Mouse (Mus musculus) layer of hippocampus, adult 11-12 months (tissue): Measurements from ENCODE around the gene Trhr2.

ENCODE experiments used
- DNase-seq: peaks from one replicate; pipeline ENCODE4 v3.0.0; 2022; ENCODE audit warnings: low spot score

The Trhr2 gene

GRCm38 (mm10) chr8:122360696-122361416 is at the start of gene Trhr2:
Trhr2 (minus strand) TSS chr8:122360746.
- no peak for DNase-seq

DNA sequence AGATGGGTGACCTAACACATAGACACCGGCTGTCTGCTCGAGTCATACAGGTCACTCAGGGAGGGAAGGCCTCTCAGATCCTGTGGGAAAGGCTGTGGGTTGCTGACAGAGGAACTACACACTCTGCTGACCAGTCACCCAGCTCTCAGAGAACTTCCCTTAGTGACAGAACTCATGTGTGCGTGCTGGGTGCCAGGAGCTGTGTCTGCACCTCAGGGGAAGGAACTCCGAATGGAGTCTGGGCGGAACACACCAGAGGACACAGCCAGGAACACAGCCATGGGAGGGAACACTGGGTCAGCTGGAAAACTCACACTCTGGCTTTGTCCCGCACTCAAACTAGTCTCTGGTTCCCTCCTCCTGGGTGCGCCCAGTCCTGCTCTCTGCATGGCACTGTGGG is 47.1 kb upstream of the Trhr2 start:
- no peak for DNase-seq

- DNase-seq, result no peak
These were observed 44.7 kb upstream of the Trhr2 start for GRCm38 (mm10) chr8:122405146-122405805.

DNA sequence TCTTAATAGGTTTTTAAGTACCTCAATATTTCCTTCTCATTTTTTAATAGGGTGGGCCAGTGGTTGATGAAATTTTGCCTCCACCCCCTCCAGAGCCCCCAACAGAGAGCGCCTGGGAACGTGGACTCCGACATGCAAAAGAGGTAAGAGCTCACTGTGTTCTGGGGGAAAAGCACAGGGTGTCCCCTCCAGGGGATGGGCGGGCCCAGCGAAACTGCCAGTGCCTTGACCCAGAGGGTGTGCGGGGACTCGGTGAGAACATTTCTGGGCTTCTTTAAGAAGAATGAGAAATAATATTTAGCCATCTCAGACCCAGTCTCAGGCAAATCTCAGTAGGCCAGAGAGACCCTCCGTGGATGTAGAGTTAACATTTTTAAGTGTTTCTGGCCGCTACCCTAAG is 37.6 kb upstream of the Trhr2 start:
- DNase-seq, result no peak

- DNase-seq, result no peak
These were observed 34.7 kb upstream of the Trhr2 start for GRCm38 (mm10) chr8:122395291-122395690.

DNA sequence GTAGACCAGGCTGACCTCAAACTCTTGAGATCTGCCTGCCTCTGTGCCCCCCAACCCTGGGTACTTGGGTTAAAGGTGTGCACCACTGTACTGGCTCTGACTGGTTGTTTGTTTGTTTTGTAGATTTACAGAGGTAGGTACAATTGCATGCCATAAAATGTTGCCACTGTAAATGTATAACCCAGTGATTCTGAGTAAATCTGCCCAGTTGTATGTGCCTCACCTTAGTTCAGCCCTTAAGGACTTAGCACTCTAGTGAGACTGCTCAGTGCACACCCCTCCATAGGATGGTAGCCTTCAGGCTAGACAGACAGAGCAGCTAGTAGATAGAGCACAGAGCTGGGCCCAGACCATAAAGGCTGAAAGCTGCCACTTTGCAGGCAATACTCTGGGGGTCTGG is 33.2 kb upstream of the Trhr2 start:
- no peak for DNase-seq

DNA sequence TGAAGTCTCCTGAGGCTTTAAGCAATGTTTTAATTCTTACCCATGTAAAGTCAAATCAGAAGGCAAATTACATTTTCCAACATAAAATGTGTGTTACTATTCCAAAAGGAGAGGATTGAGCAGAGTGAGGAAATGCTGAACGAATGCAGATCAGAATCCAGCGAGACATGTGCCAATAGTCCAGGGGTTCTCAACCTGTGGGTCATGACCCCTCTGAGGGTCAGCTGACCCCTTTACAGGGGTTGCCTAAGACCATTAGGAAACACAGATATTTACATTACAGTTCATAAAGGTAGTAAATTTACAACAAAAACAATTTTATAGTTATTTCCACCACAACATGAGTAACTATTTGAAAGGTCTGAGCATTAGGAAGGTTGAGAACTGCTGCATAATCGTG is 30.2 kb upstream of the Trhr2 start:
- no peak for DNase-seq

DNA sequence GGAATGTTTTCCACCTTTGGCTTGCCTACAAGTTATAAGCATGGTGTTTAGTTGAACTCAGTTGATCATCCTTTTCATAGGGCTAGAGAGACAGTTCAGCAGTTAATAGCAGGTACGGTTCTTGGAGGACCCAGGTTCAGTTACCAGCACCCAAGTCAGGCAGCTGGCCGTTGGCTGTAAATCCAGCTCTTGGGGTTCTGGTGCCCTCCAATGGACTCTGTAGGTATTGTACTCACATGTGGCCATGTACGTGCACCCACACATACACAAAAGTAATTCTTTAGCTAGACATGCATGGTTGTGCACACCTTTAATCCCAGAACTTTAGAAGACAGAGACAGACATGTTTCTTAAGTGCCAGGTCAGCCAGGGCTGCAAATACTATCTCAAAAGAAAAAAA is 28.8 kb upstream of the Trhr2 start:
- DNase-seq, result no peak

DNA sequence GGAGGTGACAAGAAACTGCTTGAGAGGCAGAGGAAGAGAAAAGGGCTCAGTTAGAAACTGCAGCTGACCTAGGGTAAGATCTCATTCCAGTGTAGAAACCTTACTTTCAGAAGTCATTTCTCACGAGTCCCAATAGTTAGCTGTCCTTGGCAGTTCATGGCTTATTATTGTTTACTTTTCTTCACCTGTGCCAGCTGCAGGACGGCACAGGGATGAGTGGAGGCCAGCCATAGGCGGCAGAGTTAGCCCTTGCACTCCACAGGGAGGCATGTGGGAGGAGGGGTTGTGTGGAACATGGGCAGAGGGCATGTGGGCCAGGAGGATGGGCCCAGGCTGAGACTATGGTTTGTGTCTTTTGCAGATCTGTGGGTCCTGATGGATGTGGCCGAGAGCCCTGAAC is 22.5 kb upstream of the Trhr2 start:
- no peak for DNase-seq

DNA sequence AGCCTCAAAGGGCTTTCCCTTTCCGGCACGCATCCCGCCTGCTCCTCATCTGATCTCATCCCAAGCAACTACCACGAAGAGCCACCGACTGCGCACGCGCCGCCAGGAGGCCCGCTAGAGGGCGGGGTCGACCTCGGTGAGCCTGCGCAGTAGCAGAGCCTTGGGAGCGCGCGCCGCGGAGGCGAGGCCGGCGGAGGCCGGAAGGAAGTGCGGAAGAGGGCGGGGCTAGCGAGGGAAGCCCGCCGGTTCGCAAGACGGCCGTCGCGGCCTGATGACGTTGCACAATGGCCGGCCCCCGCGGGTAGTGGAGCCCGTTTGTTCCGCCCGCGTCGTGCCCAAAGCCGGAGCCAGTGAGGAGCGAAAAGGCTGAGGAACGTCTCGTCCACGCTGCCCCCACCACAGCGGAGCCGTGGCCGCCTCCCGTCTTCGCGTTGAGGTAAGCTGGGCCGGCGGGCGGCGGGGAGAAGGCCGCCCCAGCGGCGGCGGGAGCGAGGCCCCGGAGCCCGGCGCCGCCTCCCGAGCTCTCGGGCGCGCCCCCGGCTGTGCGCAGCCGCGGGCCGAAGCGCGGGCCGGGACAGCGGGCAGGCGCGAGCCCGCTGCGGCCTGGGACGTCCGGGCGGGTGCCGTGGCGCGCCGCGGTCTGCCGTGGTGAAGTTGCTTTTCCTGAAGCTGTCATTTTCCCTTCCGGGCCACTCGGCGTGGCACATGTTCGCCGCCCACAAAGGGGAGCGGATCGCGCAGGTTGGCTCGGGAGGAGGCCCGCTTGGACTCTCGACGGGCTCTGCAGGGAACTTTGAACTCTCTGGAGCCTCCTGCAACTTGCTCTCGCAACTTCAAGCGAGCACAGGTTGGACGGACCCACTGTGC is 16.1 kb upstream of the Trhr2 start, which contains the start of gene Zc3h18:
Gene Zc3h18, plus strand, starts transcription at position 245 of the 867 bp plus-strand sequence.
- DNase-seq, result peak; percentile 99

GRCm38 (mm10) chr8:122375751-122376364 is 15.3 kb upstream of the Trhr2 start:
- no peak for DNase-seq

DNA sequence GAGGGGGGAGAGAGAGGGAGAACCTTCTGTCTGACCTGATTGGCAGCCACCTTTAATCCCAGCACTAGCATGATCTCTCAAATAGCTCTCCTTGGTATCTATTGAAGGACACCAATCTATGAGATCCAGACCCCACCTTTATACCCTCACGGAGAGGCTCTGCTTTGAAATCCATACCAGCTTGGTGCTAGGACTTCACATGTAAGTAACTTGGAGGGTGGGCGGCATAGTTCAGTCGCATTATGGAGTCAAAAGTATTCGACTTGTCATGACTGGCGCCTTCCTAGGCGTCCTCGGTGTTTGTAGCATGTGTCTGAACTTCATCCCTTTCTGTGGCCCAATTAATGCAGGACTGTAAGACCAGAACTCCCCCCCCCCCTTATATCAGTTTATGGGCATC is 14.8 kb upstream of the Trhr2 start:
- DNase-seq, result no peak

DNA sequence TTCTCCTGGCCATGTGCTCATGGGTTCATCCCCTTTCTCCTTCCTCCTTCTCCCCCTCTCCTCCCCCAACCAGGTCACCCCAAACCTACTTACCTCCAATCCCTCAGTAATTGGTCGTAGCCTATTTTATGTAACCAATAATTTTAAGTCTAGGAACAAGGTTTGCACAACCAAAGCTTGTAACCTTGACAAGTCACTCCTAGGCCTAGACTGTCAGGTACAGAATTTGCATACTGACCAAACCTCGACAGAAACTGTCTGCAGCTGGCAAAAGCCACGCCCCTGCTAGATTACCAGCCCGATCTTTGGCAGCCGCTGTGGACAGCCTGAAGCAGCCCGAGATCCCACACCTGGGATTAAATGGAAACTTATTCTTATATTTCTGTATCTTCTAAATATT is 11.2 kb upstream of the Trhr2 start:
- DNase-seq, result no peak

- DNase-seq, result peak; percentile 56
These were observed 9.1 kb upstream of the Trhr2 start for GRCm38 (mm10) chr8:122369665-122370064.

- no peak for DNase-seq
These were observed 7.9 kb upstream of the Trhr2 start for GRCm38 (mm10) chr8:122368494-122368893.

- no peak for DNase-seq
These were observed 2.4 kb upstream of the Trhr2 start for GRCm38 (mm10) chr8:122362967-122363366.

GRCm38 (mm10) chr8:122362271-122362670 is 1.7 kb upstream of the Trhr2 start:
- DNase-seq, result no peak

GRCm38 (mm10) chr8:122359111-122359775 is 1.3 kb downstream of the Trhr2 start:
- no peak for DNase-seq

DNA sequence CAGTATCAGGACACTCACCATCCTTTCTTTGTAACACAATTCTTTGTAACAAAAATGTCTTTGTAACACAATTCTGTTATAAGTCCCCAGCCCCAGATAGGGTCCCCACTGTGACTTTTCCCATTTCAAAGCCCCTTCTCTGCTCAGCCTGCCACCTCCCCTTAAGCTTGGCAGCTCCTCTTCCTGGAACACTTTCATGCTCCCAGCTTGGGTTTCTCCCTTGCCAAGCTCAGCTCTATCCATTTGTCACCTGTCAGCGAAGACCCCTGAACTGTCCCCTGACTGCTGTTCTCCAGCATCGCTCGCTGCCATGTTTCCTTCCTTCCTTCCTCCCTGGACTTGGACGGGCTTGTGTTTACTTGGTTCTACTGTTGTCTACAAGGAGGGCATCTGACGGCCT is 2.9 kb downstream of the Trhr2 start:
- DNase-seq, result no peak

DNA sequence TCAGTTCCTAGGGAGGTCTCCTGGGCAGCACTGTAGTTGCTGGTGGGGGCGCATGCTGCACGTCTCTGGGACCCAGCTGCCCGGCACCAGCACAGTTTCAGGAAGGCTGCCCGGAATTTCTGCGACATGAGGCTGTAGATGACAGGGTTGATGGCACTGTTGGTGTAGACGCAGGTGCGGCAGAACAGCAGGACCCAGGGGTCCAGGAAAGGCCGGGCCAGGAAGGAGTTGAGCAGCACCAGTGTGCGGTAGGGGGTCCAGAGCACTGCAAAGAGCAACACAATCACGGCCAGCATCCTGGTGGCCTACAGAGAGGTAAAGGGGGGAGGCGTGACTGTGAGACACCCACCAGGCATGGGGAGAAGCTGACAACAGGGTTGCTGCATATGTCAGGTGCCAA is 3.3 kb downstream of the Trhr2 start:
- DNase-seq, result no peak

GRCm38 (mm10) chr8:122355642-122356606 is 4.6 kb downstream of the Trhr2 start:
- DNase-seq, result no peak
